Mouse (Mus musculus) cerebellum, postnatal 10 days (tissue): ENCODE results near the gene Spaca3.

Source experiments
- DNase-seq, 2 experiments: peaks; one replicate each; pipeline ENCODE4 v3.0.0; 2021; ENCODE audit warnings: mixed read lengths in 2 of 2

Spaca3 gene

GRCm38 (mm10) chr11:80872509-80873474, 14.6 kb downstream of the Spaca3 start:
- DNase-seq: peak; percentile 83 to 88

- DNase-seq: peak; percentile 90 to 93
These were observed 19.0 kb downstream of the Spaca3 start for GRCm38 (mm10) chr11:80877131-80877651.

- peak; percentile 65 to 66 for DNase-seq
These were observed 19.9 kb downstream of the Spaca3 start for GRCm38 (mm10) chr11:80878026-80878425.

- peak; percentile 84 to 85 for DNase-seq
These were observed 24.2 kb downstream of the Spaca3 start for GRCm38 (mm10) chr11:80882229-80882810.

- DNase-seq: peak; percentile 61 to 69
These were observed 26.5 kb downstream of the Spaca3 start for GRCm38 (mm10) chr11:80884521-80885231.

GRCm38 (mm10) chr11:80886365-80886764, 28.2 kb downstream of the Spaca3 start:
- DNase-seq: no peak

- DNase-seq: peak in 1 of 2 experiments; percentile 60
These were observed 28.9 kb downstream of the Spaca3 start for GRCm38 (mm10) chr11:80887021-80887420.

GRCm38 (mm10) chr11:80889336-80890063, 31.3 kb downstream of the Spaca3 start:
- DNase-seq: no peak

GRCm38 (mm10) chr11:80895853-80896252, 37.7 kb downstream of the Spaca3 start:
- DNase-seq: no peak

GRCm38 (mm10) chr11:80900555-80900954, 42.4 kb downstream of the Spaca3 start:
- no peak for DNase-seq

GRCm38 (mm10) chr11:80902664-80903063, 44.5 kb downstream of the Spaca3 start:
- DNase-seq: no peak

- DNase-seq: peak; percentile 55 to 56
These were observed 45.3 kb downstream of the Spaca3 start for GRCm38 (mm10) chr11:80903426-80903825.

GRCm38 (mm10) chr11:80904559-80904958, 46.4 kb downstream of the Spaca3 start:
- DNase-seq: no peak

- DNase-seq: peak; percentile 89 to 91
These were observed 48.3 kb downstream of the Spaca3 start for GRCm38 (mm10) chr11:80906456-80906855.

GRCm38 (mm10) chr11:80907820-80908219, 49.7 kb downstream of the Spaca3 start:
- DNase-seq: no peak

- DNase-seq: no peak
These were observed 54.6 kb downstream of the Spaca3 start for GRCm38 (mm10) chr11:80912721-80913120.

- peak; percentile 57 to 70 for DNase-seq
These were observed 55.4 kb downstream of the Spaca3 start for GRCm38 (mm10) chr11:80913408-80914024.
